Mouse (Mus musculus): ENCODE results near the gene Pex5l. TPM values are rescaled to one million over a fixed set of nuclear protein-coding genes. Genes with fewer than 3 reads are reported as not detected.
A peak's percentile ranks its signal among the peaks of the same experiment; 100 is the strongest.

The Pex5l gene
- total and polyA plus RNA-seq, 2 experiments from 2014 or later, result 3.3 to 32.7 TPM

GRCm38 (mm10) chr3:33105785-33106184 is 37.3 kb downstream of the Pex5l start:
- H3K4me1 ChIP-seq (ENCODE audit: insufficient read depth), result no peaks in the 10 kb centered on the region
- no peak overlapping the region for H3K9ac ChIP-seq
- ATAC-seq (no peak), DNase-seq (no peak)
- H3K27me3 ChIP-seq (ENCODE audit: insufficient read depth, low read length), result no peaks in the 10 kb centered on the region
- H3K9me3 ChIP-seq (ENCODE audit: low read length), result no peaks in the 10 kb centered on the region
- H3K4me2 ChIP-seq (ENCODE audit: low read depth), result no peak overlapping the region
- H3K4me3 ChIP-seq (ENCODE audit: low read depth, low read length), result no peak overlapping the region
- H3K36me3 ChIP-seq (ENCODE audit: insufficient read depth), result no peaks in the 10 kb centered on the region
- 91% methylated on average over 1 of the region's 2 CpGs for WGBS
- TF ChIP-seq CTCF (IDR thresholded peaks at IDR 0.05; ENCODE audit: low read depth), result no peak
- no peak overlapping the region for H3K27ac ChIP-seq (ENCODE audit: low read depth, low read length)

- WGBS, result 87% methylated on average over 6 of the region's 6 CpGs
- H3K27ac ChIP-seq (ENCODE audit: low read depth, low read length), result no peak overlapping the region
- no peak for TF ChIP-seq CTCF (IDR thresholded peaks at IDR 0.05; ENCODE audit: low read depth)
- no peaks in the 10 kb centered on the region for H3K9me3 ChIP-seq (ENCODE audit: low read length)
- no peak overlapping the region for H3K9ac ChIP-seq
- no peaks in the 10 kb centered on the region for H3K36me3 ChIP-seq (ENCODE audit: insufficient read depth)
- H3K27me3 ChIP-seq (ENCODE audit: insufficient read depth, low read length), result no peaks in the 10 kb centered on the region
- no peak for DNase-seq
- no peak for ATAC-seq
- H3K4me2 ChIP-seq (ENCODE audit: low read depth), result no peak overlapping the region
- no peak overlapping the region for H3K4me3 ChIP-seq (ENCODE audit: low read depth, low read length)
- no peaks in the 10 kb centered on the region for H3K4me1 ChIP-seq (ENCODE audit: insufficient read depth)
Measured at GRCm38 (mm10) chr3:33103501-33103900, 39.5 kb downstream of the Pex5l start.

GRCm38 (mm10) chr3:33098550-33099295 is 44.3 kb downstream of the Pex5l start:
- Histone ChIP-seq H3K9ac (no peak overlapping the region), H3K9me3 (ENCODE audit: low read length) (no peaks in the 10 kb centered on the region), H3K27ac (ENCODE audit: low read depth, low read length) (no peak overlapping the region), H3K27me3 (ENCODE audit: insufficient read depth, low read length) (no peaks in the 10 kb centered on the region), H3K4me1 (ENCODE audit: insufficient read depth) (no peaks in the 10 kb centered on the region), H3K36me3 (ENCODE audit: insufficient read depth) (no peaks in the 10 kb centered on the region), H3K4me2 (ENCODE audit: low read depth) (no peak overlapping the region), H3K4me3 (ENCODE audit: low read depth, low read length) (no peak overlapping the region)
- WGBS, result 66% methylated on average over 9 of the region's 9 CpGs
- ATAC-seq (no peak), DNase-seq (no peak)
- TF ChIP-seq CTCF (IDR thresholded peaks at IDR 0.05; ENCODE audit: low read depth), result no peak

- no peak for TF ChIP-seq CTCF (IDR thresholded peaks at IDR 0.05; ENCODE audit: low read depth)
- no peak; the same call in 1 of the 2 replicates for ATAC-seq
- H3K4me3 ChIP-seq (ENCODE audit: low read depth, low read length), result no peak overlapping the region
- H3K36me3 ChIP-seq (ENCODE audit: insufficient read depth), result no peaks in the 10 kb centered on the region
- H3K4me2 ChIP-seq (ENCODE audit: low read depth), result no peak overlapping the region
- H3K4me1 ChIP-seq (ENCODE audit: insufficient read depth), result no peaks in the 10 kb centered on the region
- 56% methylated on average over 6 of the region's 6 CpGs for WGBS
- H3K27ac ChIP-seq (ENCODE audit: low read depth, low read length), result no peak overlapping the region
- no peaks in the 10 kb centered on the region for H3K27me3 ChIP-seq (ENCODE audit: insufficient read depth, low read length)
- H3K9me3 ChIP-seq (ENCODE audit: low read length), result no peaks in the 10 kb centered on the region
- no peak for DNase-seq
- H3K9ac ChIP-seq, result no peak overlapping the region
Measured at GRCm38 (mm10) chr3:33093646-33094045, 49.4 kb downstream of the Pex5l start.

GRCm38 (mm10) chr3:33090001-33090400 is 53.0 kb downstream of the Pex5l start:
- 0 out of 2 replicates have a peak overlapping the region, but pooled peaks have one; percentile 7 for H3K9ac ChIP-seq

GRCm38 (mm10) chr3:33089470-33089869 is 53.6 kb downstream of the Pex5l start:
- WGBS, result 32% methylated on average over 2 of the region's 2 CpGs
- no peaks in the 10 kb centered on the region for H3K4me1 ChIP-seq (ENCODE audit: insufficient read depth)
- H3K9me3 ChIP-seq (ENCODE audit: low read length), result no peaks in the 10 kb centered on the region
- 0 out of 2 replicates have a peak overlapping the region, but pooled peaks have one; percentile 7 for H3K9ac ChIP-seq
- no peak overlapping the region for H3K27ac ChIP-seq (ENCODE audit: low read depth, low read length)
- H3K27me3 ChIP-seq (ENCODE audit: insufficient read depth, low read length), result no peaks in the 10 kb centered on the region
- no peak overlapping the region for H3K4me3 ChIP-seq (ENCODE audit: low read depth, low read length)
- ATAC-seq (peak; percentile 23; the same call in 1 of the 2 replicates), DNase-seq (no peak)
- peak overlapping the region; percentile 41; the same call in 1 of the 2 replicates for H3K4me2 ChIP-seq (ENCODE audit: low read depth)
- TF ChIP-seq CTCF (IDR thresholded peaks at IDR 0.05; ENCODE audit: low read depth), result no peak
- no peaks in the 10 kb centered on the region for H3K36me3 ChIP-seq (ENCODE audit: insufficient read depth)

More at GRCm38 (mm10) chr3:33090001-33090400, 53.0 kb downstream of the Pex5l start:
- TF ChIP-seq CTCF (IDR thresholded peaks at IDR 0.05; ENCODE audit: low read depth), result no peak
- no peaks in the 10 kb centered on the region for H3K27me3 ChIP-seq (ENCODE audit: insufficient read depth, low read length)
- no peaks in the 10 kb centered on the region for H3K36me3 ChIP-seq (ENCODE audit: insufficient read depth)
- peak; percentile 90 for ATAC-seq
- H3K27ac ChIP-seq (ENCODE audit: low read depth, low read length), result no peak overlapping the region
- DNase-seq, result peak; percentile 48
- no peaks in the 10 kb centered on the region for H3K9me3 ChIP-seq (ENCODE audit: low read length)
- 0 out of 2 replicates have a peak overlapping the region, but pooled peaks have one; percentile 11 for H3K4me3 ChIP-seq (ENCODE audit: low read depth, low read length)
- H3K4me2 ChIP-seq (ENCODE audit: low read depth), result peak overlapping the region; percentile 41
- H3K4me1 ChIP-seq (ENCODE audit: insufficient read depth), result no peaks in the 10 kb centered on the region
- WGBS, result 5% methylated on average over 9 of the region's 9 CpGs

- Histone ChIP-seq H3K4me3 (ENCODE audit: low read depth, low read length) (no peak overlapping the region), H3K4me1 (ENCODE audit: insufficient read depth) (no peaks in the 10 kb centered on the region), H3K9ac (no peak overlapping the region), H3K27me3 (ENCODE audit: insufficient read depth, low read length) (no peaks in the 10 kb centered on the region), H3K27ac (ENCODE audit: low read depth, low read length) (no peak overlapping the region), H3K4me2 (ENCODE audit: low read depth) (no peak overlapping the region), H3K9me3 (ENCODE audit: low read length) (no peaks in the 10 kb centered on the region), H3K36me3 (ENCODE audit: insufficient read depth) (no peaks in the 10 kb centered on the region)
- DNase-seq, result no peak
- TF ChIP-seq CTCF (IDR thresholded peaks at IDR 0.05; ENCODE audit: low read depth), result no peak
- no peak for ATAC-seq
- WGBS, result 86% methylated on average over 4 of the region's 4 CpGs
Measured at GRCm38 (mm10) chr3:33088276-33088675, 54.8 kb downstream of the Pex5l start.

Data from forebrain, postnatal 0 days (tissue).